Mouse (Mus musculus) spleen, postnatal 14 days (tissue): ENCODE results near the gene Styk1.
"Not testable (repeated sequence)": the region's sequence is repeated elsewhere in the genome, so short reads cannot be mapped to it uniquely, and the experiment has no call there.

Source experiments
- DNase-seq, 2 experiments: peaks; one replicate each; pipeline ENCODE4 v3.0.0; 2021 to 2022; ENCODE audit warnings: low spot score in 2 of 2

The Styk1 gene

DNA sequence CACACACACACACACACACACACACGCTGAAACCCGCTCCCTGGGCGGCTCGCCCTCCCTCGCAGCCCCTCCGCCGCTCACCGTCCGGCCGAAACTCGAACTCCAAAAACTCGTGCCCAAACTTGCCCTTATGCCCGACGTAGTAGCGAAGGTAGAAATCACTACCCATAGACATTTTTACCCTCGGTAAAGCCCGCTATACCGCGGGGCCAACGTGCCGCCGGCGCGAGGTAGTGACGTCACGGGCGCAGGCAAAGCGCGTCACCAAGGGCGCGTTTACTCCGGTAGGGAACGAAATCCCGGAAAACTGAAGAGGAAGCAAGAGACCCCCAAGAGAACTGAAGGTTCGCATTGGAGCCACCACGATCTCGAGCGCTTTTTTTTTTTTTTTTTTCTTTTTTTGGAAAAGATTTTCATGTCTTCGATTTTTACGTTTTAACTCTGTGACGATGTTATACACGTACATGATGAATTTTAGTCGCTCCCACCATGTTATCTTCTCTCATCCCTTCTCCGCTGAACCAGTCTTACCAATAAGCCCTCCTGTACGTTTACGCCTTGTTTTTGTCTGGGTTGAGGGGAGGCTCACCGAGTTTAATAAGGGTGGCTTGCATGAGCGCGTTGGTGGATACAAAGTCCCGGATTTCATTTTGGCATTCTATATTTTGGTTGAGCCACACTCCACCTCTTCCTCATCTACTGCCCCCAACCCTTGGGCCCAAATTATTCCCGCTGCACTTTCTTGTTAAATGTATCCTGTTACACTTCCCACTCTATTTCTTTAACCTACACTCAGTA is 60.2 kb downstream of the Styk1 start, which contains the start of gene Magohb:
Gene Magohb, minus strand, starts transcription at position 254 of the 798 bp plus-strand sequence.
- DNase-seq: peak; percentile 77 to 89

DNA sequence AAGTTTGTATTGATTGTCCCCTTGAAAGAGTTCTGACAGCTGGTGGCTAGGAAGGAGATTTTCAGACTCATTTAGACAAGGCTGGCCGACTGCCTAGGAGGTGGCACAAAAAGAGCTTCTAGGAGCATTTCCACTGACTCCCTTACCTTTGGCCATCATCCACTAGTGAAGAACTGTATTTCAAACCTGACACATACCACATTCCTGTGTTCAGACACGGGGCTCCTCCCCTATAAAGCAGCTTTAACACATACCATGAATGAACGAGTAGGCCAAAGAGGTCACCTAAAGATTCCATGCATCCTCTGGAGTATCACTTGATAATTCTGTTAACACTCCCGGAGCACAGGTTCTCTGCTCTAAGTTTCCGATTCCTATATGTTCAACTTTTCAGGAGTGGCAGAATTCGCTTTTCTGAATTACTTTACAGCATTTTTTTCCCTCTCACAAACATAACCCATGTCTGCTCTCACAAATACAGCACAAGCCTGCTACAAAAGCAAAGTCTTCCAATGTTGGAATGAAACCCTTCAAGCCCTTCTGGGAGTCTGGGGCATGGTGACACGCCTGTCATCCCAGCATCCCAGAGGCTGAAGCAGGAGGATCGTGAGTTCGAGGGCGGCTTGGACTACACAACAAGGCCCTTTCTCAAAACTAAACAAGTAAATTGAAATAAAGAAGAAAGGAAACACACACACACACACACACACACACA is 61.0 kb downstream of the Styk1 start:
- no peak for DNase-seq

DNA sequence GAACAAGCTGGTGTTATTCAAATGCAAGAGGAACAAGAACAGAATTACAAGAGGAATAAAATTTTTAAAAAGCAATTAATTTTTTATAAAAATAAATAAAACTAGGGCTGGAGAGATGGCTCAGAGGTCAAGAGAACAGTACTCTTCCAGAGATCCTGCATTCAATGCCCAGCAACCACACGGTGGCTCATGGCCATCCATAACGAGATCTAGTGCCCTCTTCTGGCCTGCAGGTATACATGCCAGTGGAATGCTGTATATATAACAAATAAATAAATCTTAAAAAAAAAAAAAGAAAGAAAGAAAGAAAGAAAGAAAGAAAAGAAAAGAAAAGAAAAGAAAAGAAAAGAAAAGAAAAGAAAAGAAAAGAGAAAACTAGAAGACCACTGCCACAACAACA is 63.0 kb downstream of the Styk1 start:
- peak in 1 of 2 experiments; percentile 19 for DNase-seq

DNA sequence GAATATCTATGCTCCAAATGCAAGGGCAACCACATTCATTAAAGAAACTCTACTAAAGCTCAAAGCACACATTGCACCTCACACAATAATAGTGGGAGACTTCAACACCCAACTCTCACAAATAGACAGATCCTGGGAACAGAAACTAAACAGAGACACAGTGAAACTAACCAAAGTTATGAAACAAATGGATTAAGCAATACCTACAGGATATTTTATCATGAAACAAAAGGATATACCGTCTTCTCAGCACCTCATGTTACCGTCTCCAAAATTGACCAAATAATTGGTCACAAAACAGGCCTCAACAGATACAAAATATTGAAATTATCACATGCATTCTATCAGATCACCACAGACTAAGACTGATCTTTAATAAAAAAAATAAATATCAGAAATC is 75.2 kb downstream of the Styk1 start:
- not testable (repeated sequence) for DNase-seq

DNA sequence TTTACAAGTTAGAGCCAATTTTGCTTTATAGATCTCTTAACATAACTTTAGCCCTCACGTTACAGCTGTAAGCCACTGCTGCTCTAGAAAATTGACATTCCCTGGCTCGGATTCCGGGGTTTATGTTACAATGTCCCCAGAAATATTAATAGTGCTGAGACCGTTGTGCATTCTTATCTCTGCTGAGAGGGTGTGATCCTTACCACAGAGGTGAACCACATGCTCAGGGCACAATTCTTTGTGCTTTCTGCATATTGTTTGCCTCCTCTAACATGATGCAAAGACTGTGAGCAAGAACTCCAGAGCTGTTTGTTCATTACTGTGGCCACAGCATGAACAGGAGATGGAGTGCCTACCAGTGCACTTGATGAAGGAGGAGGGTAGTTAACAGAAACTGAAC is 76.7 kb downstream of the Styk1 start:
- DNase-seq: no peak

DNA sequence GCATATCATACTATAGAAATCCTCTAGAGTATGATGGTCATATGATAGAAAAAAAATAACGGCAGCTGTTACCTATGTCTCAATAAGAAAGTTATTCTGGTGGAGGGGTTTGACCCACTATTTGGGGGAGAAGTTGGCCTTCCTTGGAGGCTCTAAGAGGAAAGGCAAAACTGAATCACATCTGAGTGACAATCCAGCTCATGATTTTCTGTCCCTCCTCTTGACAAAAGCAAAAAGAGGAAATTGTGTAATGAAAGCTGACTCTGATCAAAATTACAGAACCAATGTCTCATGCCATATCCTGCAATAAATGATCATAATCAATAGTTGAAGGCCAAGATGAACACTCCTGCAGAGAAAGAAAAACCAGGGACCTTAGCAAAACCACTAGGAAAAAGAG is 81.1 kb downstream of the Styk1 start:
- DNase-seq: no peak

DNA sequence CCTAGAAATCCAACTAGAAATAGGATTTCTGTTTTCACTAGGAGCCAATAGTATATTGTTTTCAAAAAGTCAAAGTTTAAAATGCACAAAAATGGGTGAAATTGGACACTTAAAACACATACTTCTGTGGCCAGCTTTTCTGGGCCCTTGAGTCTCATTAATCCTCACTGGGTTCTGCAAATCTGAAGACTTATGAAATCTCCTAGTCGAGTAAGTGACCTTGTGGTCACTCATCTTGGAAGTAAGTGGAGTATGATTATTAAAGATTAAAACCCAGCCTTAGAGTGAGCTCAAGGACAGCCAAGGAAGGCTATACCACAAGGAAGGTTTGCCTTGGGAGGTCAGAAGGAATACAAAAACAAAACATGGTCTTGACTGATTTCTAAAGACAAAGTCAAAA is 83.1 kb downstream of the Styk1 start:
- DNase-seq: no peak

DNA sequence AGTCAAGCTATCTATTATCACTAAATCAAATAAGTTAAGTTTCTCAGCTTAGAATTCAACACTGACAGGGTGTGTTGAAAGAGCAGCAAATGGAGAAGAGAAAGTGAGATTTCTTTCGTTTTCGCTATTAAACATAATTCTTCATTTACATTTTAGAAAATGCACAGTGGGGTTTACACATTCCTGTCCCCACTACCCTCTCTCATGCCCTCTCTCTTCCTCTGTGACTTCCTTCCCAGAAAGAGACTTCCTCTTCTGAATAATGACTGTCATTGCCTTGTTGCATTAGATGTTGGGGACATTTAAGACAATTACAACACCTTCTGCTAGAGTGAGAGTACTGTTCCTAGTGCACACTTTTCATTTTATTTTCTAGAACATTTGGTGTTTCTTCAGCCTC is 83.8 kb downstream of the Styk1 start:
- DNase-seq: no peak

DNA sequence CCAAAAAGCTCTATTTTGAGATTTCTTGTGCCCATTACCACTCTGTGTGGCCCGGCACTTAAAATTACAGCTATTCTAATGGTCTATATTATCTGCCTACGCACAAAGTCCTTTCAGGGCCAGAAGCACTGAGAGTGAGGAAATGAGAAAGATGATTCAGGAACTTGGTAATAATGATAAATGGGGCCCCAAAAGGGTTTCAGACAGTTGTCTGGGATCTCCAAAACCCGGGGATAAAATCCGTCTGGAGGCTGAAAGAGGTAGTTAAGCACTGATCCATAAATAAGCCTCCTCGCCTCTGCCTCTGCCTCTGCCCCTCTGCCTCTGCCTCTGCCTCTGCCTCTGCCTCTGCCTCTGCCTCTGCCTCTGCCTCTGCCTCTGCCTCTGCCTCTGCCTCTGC is 89.2 kb downstream of the Styk1 start:
- DNase-seq: no peak

DNA sequence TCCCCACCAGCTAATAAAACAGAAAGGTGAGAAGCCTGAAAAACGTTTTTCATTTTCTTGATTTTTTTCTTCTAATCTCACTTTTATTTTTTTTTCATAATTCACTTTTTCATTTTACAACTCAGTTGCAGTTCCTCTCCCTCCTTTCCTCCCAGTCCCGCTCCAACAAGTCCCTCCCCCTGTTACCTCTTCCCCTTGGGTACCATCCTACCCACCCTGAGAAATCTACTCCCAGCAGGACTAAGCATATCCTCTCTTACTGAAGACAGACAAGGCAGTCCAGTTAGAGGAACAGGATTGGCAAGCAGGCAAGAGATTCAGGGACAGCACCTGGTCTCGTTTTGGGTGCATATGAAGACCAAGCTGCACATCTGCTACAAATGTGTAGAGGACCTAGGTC is 90.6 kb downstream of the Styk1 start:
- DNase-seq: no peak

DNA sequence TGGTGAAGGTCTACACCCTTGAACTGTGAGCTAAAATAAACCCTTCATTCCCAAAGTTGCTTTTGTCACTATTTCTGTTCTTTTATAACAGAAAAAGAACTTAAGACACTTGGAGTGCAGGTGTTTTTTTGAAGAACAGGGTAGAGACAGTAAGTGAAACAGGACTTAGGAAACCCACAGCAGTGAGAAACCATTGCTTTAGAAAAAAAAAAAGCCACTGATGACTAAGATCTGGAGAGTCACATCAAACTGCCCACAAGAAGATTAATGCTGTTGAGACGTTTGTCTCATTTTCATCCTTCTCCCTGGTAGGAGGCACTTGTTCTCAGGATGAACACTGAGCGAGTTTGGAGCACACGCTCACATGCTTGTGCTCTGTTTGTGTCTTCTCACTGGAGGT is 91.4 kb downstream of the Styk1 start:
- no peak for DNase-seq
